Mouse (Mus musculus) layer of hippocampus, postnatal 25 days (tissue): ENCODE data around the gene Nhp2. TPM values are rescaled to one million over a fixed set of nuclear protein-coding genes. Genes with fewer than 3 reads are reported as not detected.
"Not testable (repeated sequence)": the region's sequence is repeated elsewhere in the genome, so short reads cannot be mapped to it uniquely, and the experiment has no call there.

Experiments
- DNase-seq, 2 experiments: peaks; one replicate each; pipeline ENCODE4 v3.0.0; 2022; ENCODE audit warnings: mixed read lengths in 2 of 2, low spot score in 1 of 2; ENCODE audit errors: extremely low spot score in 1 of 2
- total RNA-seq, 2 experiments: library from RNA; stranded (reverse); gene quantifications; 2 replicates each; pipeline ENCODE4 v1.2.3; 2021

Gene Nhp2
- total RNA-seq, 2 experiments from 2014 or later = 46.7 to 48.7 TPM

DNA sequence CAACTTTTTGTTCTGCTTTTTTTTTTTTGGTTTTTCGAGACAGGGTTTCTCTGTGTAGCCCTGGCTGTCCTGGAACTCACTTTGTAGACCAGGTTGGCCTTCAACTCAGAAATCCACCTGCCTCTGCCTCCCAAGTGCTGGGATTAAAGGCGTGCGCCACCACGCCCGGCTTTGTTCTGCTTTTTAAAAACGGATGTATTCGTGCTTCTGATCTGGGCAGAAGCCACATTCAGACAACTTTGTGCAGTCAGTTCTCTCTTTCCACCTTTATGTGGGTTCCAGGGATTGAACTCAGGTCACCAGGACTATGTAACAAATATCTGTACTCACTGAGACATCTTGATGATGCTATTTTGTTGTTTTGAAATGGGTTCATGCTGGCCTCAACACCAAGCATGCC, 13.7 kb downstream of the Nhp2 start:
- not testable (repeated sequence) for DNase-seq

DNA sequence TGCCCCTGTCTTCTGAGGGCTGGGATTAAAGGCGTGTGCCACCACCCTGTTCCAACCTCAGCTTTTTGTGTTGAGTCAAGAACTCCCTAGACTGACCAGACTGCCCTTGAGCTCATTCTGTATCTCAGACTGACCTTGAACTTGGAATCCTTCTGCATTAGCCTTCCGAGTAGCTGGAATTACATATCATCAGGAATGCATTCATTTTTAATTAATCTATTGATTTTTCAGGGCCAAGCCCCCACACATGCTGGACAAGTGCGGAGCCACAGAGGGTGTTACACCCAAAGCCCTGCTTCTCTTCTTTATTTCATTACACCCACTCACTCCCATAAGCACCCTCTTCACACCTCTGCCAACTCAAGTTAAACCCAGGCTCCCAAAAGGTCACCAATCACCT, 14.2 kb downstream of the Nhp2 start:
- DNase-seq = no peak

- no peak for DNase-seq
These were observed 15.6 kb downstream of the Nhp2 start for GRCm38 (mm10) chr11:51635127-51635524.

DNA sequence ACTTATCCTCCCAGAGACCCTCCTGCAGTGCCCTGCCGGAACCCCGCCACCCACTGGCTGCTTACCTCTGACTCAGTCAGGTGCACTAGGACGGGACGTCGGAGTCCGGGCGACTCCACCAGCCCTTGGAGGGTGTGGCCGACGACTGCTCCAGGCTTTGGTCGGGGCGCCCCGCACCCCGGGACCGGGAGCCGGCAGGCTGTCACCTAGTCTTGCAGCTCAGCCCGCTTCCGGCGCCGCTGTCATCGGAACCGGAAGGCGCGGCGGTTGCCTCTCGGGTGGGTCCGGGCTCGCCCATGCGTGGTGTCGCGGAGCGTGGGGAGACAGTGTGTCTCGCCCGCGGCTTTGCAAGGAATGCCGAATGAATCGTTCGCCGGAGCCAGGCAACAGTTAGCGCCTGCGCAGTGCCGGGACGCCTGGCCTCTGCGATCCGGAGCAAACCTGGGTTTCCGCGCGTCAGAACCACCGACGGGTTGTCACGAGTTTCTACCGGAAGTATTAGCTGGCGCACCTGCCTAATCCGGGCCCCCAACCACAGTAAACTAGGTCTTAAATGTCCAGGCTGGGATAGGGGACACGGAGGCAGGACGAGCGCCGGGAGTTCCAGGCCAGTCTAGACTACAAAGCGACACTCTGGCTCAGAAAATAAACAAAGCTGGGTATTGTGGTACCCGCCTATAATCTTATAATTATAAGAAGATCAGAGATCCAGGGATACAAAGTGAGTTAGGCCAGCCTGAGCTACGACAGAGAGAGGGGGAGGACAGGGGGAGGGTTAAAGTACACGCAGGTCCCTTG, 16.2 kb downstream of the Nhp2 start, which contains the start of gene Rmnd5b:
Gene Rmnd5b (minus strand): TSS at position 372 of the 798 bp plus-strand sequence.
- peak; percentile 85 to 91 for DNase-seq

- no peak for DNase-seq
These were observed 16.8 kb downstream of the Nhp2 start for GRCm38 (mm10) chr11:51636323-51636684.

GRCm38 (mm10) chr11:51637971-51638414, 18.5 kb downstream of the Nhp2 start:
- no peak for DNase-seq

GRCm38 (mm10) chr11:51638497-51638896, 19.0 kb downstream of the Nhp2 start:
- no peak for DNase-seq

GRCm38 (mm10) chr11:51640748-51641147, 21.2 kb downstream of the Nhp2 start:
- no peak for DNase-seq

DNA sequence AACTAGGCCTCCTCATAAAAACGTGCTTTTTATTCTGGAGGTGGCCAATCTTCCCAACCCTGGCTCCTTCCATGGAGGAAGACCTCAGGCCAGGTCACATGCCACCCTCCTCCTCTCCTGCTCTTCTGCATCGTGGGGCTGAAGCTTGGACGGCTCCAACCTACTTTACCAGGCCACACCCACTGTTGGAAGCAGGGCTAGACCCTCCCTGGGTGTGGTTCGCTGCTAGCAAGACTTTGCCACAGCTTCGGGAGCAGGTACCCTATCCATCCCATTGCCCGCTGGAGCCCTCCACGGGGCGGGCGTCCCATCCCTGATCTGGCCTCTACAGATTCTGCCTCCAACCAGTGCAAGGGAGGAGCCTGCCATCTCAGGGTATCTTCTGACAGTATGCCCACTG, 23.7 kb downstream of the Nhp2 start:
- no peak for DNase-seq

GRCm38 (mm10) chr11:51643761-51644160, 24.2 kb downstream of the Nhp2 start:
- no peak for DNase-seq

GRCm38 (mm10) chr11:51644217-51644616, 24.7 kb downstream of the Nhp2 start:
- no peak for DNase-seq

DNA sequence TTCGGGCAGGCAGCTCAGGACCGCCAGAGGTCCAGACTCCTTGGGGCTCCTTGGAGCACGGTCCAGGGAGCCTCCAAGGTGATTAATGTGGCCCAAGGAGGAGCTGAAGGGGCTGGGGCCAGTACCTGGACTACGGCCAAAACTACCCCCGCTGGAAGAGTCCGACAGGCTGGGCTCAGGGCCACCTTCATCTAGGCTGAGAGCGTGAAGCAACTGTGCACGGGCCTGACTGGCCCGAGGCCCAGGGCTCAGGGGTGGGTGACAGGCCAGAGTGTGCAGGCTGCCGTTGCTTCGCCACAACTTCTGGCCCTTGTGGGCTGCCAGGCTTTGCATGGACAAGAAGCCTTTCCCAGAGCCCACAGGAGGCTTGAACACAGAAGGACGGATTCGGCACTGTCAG, 25.8 kb downstream of the Nhp2 start:
- DNase-seq = no peak

GRCm38 (mm10) chr11:51646245-51646644, 26.7 kb downstream of the Nhp2 start:
- no peak for DNase-seq

- no peak for DNase-seq
These were observed 27.5 kb downstream of the Nhp2 start for GRCm38 (mm10) chr11:51646751-51647667.

- DNase-seq = no peak
These were observed 29.0 kb downstream of the Nhp2 start for GRCm38 (mm10) chr11:51648566-51648965.

DNA sequence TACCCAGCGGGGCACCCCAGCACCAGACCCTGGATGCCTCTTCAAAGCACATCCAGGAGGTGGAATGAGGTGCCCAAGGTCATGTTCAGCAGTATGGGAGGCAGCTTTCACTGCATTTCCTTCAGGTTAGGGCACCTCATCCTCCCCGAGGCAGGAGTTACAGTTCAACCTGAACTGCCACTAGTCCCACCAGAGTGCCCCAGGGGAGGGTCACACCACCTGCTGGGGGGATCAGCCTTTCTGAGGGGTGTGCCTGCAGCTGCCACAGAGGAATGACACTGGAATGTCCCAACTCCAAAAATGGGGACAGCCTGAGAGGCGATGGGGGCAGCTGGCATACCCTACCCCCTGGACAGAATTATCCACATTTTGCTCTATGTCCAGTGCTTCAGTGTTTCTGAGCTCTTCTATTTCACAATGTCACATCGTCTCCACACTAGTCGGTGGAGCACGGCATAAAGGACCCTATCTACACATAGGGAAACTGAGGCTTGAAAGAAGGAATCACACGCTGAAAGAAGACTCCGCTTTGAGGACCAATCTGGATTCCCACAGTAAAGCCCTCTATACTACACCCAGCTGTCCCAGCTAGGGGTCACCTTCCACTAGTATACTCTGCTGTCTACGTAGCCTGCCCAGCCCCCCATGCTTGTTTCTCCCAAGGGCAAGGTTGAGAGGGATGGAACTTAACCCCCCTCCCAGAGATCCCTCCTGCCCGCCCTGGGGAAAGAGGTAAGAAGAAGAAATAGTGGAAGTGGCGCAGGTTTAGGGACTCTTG, 29.8 kb downstream of the Nhp2 start:
- no peak for DNase-seq

- no peak for DNase-seq
These were observed 30.3 kb downstream of the Nhp2 start for GRCm38 (mm10) chr11:51649889-51650199.

DNA sequence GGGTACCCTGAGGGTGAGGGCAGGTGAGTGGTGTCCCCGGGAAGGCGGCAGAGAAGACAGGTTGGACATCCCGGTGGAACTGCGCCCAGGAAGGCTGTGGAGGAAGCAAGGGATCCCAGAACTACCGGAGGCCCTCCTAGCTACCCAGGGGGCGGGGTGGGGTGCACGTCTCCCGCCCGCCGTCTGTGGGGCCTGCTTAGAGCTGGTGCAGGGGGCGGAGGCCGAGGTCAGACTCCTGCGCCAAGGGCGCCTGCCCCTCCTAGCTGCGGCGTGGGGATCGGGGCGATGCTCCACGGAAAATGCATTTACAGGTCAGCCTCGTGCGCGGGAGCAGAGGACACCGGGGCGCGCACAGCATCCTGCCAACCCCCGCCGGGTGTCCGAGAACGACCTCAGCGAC, 30.7 kb downstream of the Nhp2 start:
- DNase-seq = no peak

DNA sequence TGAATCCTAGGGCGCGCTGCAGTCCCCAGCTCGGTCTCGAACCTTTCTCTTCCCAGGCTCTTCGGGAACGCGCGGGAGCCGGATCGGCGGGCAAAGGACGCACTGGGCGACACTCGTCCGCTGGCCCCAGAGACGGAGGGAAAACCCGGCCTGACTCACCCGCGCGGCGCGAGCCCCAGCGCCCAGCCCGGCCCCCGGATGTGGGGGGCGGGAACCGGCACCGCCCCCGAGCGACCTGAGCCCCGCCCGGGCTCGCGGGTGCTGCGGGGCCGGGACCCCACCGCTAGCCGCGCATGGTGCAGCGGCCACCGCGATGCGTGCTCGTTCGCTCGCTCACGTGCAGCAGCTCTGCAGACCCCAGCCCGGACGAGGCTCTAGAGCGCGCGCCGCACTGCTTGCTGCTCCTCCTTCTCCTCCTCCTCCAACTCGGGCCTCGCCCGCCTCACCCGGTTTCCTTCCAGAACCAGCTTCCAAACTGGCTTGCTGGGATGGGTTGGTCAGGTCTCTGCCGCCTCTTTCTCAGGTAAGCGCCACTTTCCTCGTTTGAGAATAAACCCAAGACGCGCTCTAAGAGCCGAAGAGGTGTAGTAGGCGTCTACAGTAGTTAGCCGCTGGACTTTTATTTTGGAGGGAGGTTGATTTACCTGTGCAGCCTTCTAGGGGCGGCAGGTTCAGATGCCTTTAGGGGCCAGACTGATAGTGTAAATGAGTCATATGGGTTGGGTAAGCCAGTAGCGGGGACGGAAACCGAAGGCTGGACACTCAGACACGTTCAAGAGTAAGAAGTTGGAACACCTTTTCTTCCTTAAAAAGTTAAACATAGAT, 31.4 kb downstream of the Nhp2 start, which contains the start of the genes N4bp3 and D930048N14Rik:
Gene N4bp3 (minus strand): TSS at position 152 of the 825 bp plus-strand sequence.
Gene D930048N14Rik (plus strand): TSS at position 264 of the 825 bp plus-strand sequence.
- DNase-seq = no peak
